Mouse (Mus musculus): Measurements from ENCODE around the gene Olfr868. TPM values are rescaled to one million over a fixed set of nuclear protein-coding genes. Genes with fewer than 3 reads are reported as not detected.

Olfr868 gene
- not detected for total RNA-seq (2021)
- long read RNA-seq, experiment 1 = 0 reads
- long read RNA-seq, experiment 2 = 0 reads

GRCm38 (mm10) chr9:20098326-20098725 lies at the start of gene Olfr868:
Olfr868 (plus strand) TSS chr9:20098626.
- no peak for DNase-seq (ENCODE audit: low spot score in 2 of 2)

GRCm38 (mm10) chr9:20057462-20057861 lies 41.0 kb upstream of the Olfr868 start, which contains the start of gene Olfr867:
Olfr867 (minus strand) TSS chr9:20057562.
- DNase-seq (ENCODE audit: low spot score in 2 of 2) = no peak

- DNase-seq (ENCODE audit: low spot score in 2 of 2) = no peak
Measured at GRCm38 (mm10) chr9:20070236-20070635, 28.2 kb upstream of the Olfr868 start.

- DNase-seq (ENCODE audit: low spot score in 2 of 2) = no peak
Measured at GRCm38 (mm10) chr9:20071291-20071690, 27.1 kb upstream of the Olfr868 start.

GRCm38 (mm10) chr9:20073523-20074177 lies 24.8 kb upstream of the Olfr868 start:
- peak; percentile 11 to 20 for DNase-seq (ENCODE audit: low spot score in 2 of 2)

- DNase-seq (ENCODE audit: low spot score in 2 of 2) = no peak
Measured at GRCm38 (mm10) chr9:20128709-20129108, 30.3 kb downstream of the Olfr868 start, which contains the start of gene Olfr869. Olfr869 (plus strand) TSS chr9:20129009.

GRCm38 (mm10) chr9:20149706-20150105 lies 51.3 kb downstream of the Olfr868 start:
- DNase-seq (ENCODE audit: low spot score in 2 of 2) = no peak

Other genes with a start within 250 kb of the Olfr868 start
- not detected for gene Olfr860, start 248.9 kb upstream of the Olfr868 start, total RNA-seq (2021)
- not detected for gene Olfr862, start 210.6 kb upstream of the Olfr868 start, total RNA-seq (2021)
- not detected for gene Olfr77, start 181.8 kb upstream of the Olfr868 start, total RNA-seq (2021)
- not detected for gene Olfr866, start 70.6 kb upstream of the Olfr868 start, total RNA-seq (2021)
- not detected for gene Olfr867, start 41.1 kb upstream of the Olfr868 start, total RNA-seq (2021)
- gene Olfr869, start 30.4 kb downstream of the Olfr868 start, total RNA-seq (2021) = not detected
- gene Olfr870, start 75.4 kb downstream of the Olfr868 start, total RNA-seq (2021) = not detected
- gene Olfr871, start 113.6 kb downstream of the Olfr868 start, total RNA-seq (2021) = not detected
- not detected for gene Olfr872, start 138.5 kb downstream of the Olfr868 start, total RNA-seq (2021)
- not detected for gene Olfr39, start 183.7 kb downstream of the Olfr868 start, total RNA-seq (2021)
- not detected for gene Olfr873, start 199.9 kb downstream of the Olfr868 start, total RNA-seq (2021)
- not detected for gene Olfr18, start 237.5 kb downstream of the Olfr868 start, total RNA-seq (2021)

All from left cerebral cortex, adult 18-20 months (tissue).